Mouse (Mus musculus): Measurements from ENCODE around the gene Cwc22. TPM values are rescaled to one million over a fixed set of nuclear protein-coding genes. Genes with fewer than 3 reads are reported as not detected.

Cwc22 gene
- polyA plus RNA-seq (2014; fragmentation: Nextera tagmentation; extraction: Ambion mirVana): 21.7 and 25.1 TPM in 2 replicates

DNA sequence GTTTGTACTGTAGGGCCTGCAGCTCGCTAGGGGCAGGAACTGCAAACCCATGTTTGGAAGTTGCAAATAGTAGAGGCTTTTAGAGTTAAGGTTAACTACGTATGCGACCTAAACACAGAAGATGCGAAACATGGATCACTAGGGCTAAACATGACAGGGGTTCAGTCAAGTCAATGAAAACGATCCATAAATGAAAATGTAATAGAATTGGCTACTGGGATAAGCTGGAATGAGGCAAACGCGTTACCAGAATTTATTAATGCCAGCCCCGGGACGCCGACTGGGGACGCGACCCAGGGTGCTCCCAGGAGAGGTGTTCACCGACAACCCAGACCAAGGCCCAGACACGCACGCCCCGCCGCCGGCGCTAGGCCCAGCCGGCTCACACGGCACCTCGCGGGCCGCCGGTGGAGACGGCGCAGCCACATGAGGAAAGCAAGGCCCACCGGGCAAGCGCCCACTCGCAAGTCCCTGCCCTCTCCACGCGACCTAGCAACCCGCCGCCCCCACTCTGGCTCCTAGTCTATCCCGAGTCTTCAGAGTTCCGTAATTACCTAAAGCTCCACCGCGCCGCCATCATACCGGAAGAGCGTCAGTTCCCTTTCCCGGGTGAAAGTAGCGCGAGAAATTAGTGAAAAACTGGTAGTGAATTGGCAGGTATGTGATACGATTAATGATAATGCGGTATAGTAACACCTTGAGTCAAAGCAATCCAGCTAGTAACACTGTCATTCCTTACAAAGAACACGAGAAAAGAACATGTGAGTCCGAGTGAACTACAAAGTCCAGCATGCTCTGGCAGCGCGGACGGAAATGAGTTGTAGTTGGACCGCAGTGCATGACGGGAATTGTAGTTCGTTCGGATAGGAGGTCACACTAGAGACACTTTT, at the start of gene Cwc22:
Gene Cwc22, minus strand, starts transcription at position 780 of the 890 bp plus-strand sequence.
- DNase-seq (ENCODE audit: low spot score) (peak; percentile 97), ATAC-seq (peak; percentile 96)
- Histone ChIP-seq H3K4me1 (ENCODE audit: control insufficient read depth, insufficient read depth, low read length) (peaks cover 9% of the 10 kb centered on the region; the same call in 1 of the 2 replicates), H3K4me3 (ENCODE audit: low read depth, low read length) (peak within 1 kb of the TSS; percentile 68), H3K27ac (ENCODE audit: low read depth, low read length) (peak within 1 kb of the TSS; percentile 14; the same call in 1 of the 2 replicates), H3K27me3 (replicated peaks; ENCODE audit: control insufficient read depth, insufficient read depth, low read length) (no peaks in the 10 kb centered on the region), H3K4me2 (ENCODE audit: low read length) (peak within 1 kb of the TSS; percentile 85), H3K9me3 (replicated peaks; ENCODE audit: control insufficient read depth, low read length) (no peaks in the 10 kb centered on the region), H3K36me3 (ENCODE audit: control insufficient read depth, insufficient read depth, low read length) (no peaks in the 10 kb centered on the region), H3K9ac (ENCODE audit: low read length) (peak within 1 kb of the TSS; percentile 85)
- WGBS: under 1% methylated on average over 55 of the region's 55 CpGs

DNA sequence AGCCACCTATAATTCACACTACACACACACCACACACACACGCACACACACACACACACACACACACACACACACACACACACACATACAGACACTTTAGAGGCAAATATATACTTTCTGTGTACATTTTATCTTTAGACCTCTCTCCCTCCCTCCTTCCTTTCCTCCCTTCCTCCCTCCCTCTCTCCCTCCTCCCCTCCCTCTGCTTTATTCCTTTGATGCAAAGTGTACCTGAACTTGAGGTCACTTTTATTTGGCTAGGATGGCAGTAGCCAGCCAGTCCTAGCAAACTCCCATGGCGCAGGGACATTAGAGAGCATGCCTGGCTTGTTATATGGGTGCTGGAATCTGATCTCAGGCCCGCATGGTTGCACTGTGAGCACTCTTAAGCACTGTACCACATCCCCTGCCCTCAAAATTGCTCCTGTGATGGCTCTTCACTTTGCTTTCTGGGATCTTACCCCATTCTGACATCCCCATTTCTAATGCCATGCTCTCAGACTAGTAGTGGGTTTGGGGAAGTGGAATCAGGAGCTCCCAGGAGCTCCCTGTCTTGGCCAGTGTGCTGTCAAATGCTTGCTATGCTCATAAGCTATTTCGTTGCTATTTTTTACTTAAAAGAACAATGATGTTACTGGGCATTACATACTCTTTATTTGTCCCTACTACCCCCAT, 47.7 kb upstream of the Cwc22 start:
- no peak for DNase-seq (ENCODE audit: low spot score)
- 82% methylated on average over 4 of the region's 4 CpGs for WGBS
- H3K27ac ChIP-seq (ENCODE audit: low read depth, low read length): no peak overlapping the region
- no peaks in the 10 kb centered on the region for H3K36me3 ChIP-seq (ENCODE audit: control insufficient read depth, insufficient read depth, low read length)
- H3K9ac ChIP-seq (ENCODE audit: low read length): no peak overlapping the region
- no peaks in the 10 kb centered on the region for H3K27me3 ChIP-seq (replicated peaks; ENCODE audit: control insufficient read depth, insufficient read depth, low read length)
- ATAC-seq: no peak
- no peak overlapping the region for H3K4me2 ChIP-seq (ENCODE audit: low read length)
- H3K9me3 ChIP-seq (replicated peaks; ENCODE audit: control insufficient read depth, low read length): no peaks in the 10 kb centered on the region
- H3K4me3 ChIP-seq (ENCODE audit: low read depth, low read length): no peak overlapping the region
- H3K4me1 ChIP-seq (ENCODE audit: control insufficient read depth, insufficient read depth, low read length): no peaks in the 10 kb centered on the region

DNA sequence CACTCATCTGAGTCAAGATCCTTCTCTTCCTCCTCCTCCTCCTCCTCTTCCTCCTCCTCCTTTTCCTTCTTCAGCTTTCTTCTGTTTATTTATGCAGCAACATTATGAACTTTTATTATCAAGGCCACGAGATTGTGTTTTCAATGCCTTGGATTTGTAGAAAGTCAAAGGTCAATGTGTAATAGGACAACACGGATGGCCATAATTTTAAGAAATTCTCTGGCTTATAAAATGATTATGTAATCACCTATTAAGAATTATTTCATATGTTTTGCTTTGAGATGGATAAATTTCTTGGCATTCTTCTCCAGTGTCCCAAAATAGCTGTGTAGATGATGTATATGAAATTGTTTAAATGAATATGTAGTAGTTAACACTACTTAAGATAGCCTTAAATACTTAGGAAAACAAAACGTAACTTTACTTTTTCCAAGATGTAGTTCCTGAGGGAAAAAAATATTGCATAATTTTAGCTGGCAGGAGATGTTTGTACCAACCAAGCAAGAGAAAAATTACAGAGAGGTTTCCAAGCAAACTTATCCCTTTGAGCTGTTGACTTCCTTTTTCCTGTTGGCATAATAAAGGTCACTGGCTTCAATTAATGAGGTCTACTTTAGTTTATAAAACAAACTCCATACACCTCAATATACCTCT, 46.9 kb upstream of the Cwc22 start:
- no peak for DNase-seq (ENCODE audit: low spot score)
- no peak overlapping the region for H3K4me3 ChIP-seq (ENCODE audit: low read depth, low read length)
- H3K27ac ChIP-seq (ENCODE audit: low read depth, low read length): no peak overlapping the region
- no peak overlapping the region for H3K9ac ChIP-seq (ENCODE audit: low read length)
- no peaks in the 10 kb centered on the region for H3K9me3 ChIP-seq (replicated peaks; ENCODE audit: control insufficient read depth, low read length)
- ATAC-seq: no peak
- no peak overlapping the region for H3K4me2 ChIP-seq (ENCODE audit: low read length)
- no peaks in the 10 kb centered on the region for H3K27me3 ChIP-seq (replicated peaks; ENCODE audit: control insufficient read depth, insufficient read depth, low read length)
- 89% methylated on average over 3 of the region's 3 CpGs for WGBS
- H3K36me3 ChIP-seq (ENCODE audit: control insufficient read depth, insufficient read depth, low read length): no peaks in the 10 kb centered on the region
- H3K4me1 ChIP-seq (ENCODE audit: control insufficient read depth, insufficient read depth, low read length): no peaks in the 10 kb centered on the region

DNA sequence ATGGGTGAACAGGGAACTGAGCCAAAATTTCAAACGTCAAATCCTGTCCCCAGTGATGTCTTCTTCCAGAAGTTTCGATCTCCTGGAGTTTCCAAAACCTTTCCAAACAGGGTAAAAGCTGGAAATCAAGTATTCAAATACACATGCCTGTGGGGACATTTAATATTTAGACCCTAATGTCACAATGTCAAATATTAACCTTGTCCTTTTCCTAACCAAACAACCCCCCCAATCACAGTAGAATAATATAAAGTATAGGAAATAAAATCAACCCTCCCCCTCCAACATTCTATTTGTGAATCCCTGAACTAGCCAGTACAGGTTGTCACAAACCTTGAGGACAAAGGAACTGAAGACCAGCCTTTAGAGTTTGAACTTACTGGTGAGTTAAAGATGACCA, 44.6 kb upstream of the Cwc22 start:
- H3K4me1 ChIP-seq (ENCODE audit: control insufficient read depth, insufficient read depth, low read length): no peaks in the 10 kb centered on the region
- no peak for DNase-seq (ENCODE audit: low spot score)
- H3K27me3 ChIP-seq (replicated peaks; ENCODE audit: control insufficient read depth, insufficient read depth, low read length): no peaks in the 10 kb centered on the region
- no peak overlapping the region for H3K9ac ChIP-seq (ENCODE audit: low read length)
- H3K4me3 ChIP-seq (ENCODE audit: low read depth, low read length): no peak overlapping the region
- no peak for ATAC-seq
- no peak overlapping the region for H3K27ac ChIP-seq (ENCODE audit: low read depth, low read length)
- H3K36me3 ChIP-seq (ENCODE audit: control insufficient read depth, insufficient read depth, low read length): no peaks in the 10 kb centered on the region
- no peak overlapping the region for H3K4me2 ChIP-seq (ENCODE audit: low read length)
- WGBS: 68% methylated on average over 2 of the region's 2 CpGs
- H3K9me3 ChIP-seq (replicated peaks; ENCODE audit: control insufficient read depth, low read length): no peaks in the 10 kb centered on the region

DNA sequence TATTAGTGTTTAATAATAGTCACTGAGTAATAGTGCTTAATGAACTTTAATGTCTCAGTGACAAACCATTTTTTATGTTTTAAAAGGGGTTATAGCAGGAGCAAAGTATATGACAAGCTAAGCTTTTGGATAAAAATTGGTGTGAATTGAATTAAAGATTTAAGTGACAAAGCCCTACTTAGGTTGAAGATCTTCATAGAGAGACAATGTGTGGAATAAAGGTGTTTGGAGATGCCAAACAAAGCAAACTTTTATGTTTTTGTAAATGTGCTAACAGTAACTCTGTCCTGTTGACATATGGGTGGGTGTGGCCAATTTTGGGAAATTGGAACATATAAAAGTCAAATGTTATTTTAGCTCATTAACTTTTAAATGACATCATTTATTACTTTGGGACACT, 43.9 kb upstream of the Cwc22 start:
- H3K27ac ChIP-seq (ENCODE audit: low read depth, low read length): no peak overlapping the region
- H3K9ac ChIP-seq (ENCODE audit: low read length): no peak overlapping the region
- DNase-seq (ENCODE audit: low spot score) (no peak), ATAC-seq (no peak)
- H3K4me2 ChIP-seq (ENCODE audit: low read length): no peak overlapping the region
- H3K36me3 ChIP-seq (ENCODE audit: control insufficient read depth, insufficient read depth, low read length): no peaks in the 10 kb centered on the region
- no peaks in the 10 kb centered on the region for H3K4me1 ChIP-seq (ENCODE audit: control insufficient read depth, insufficient read depth, low read length)
- no peaks in the 10 kb centered on the region for H3K27me3 ChIP-seq (replicated peaks; ENCODE audit: control insufficient read depth, insufficient read depth, low read length)
- H3K4me3 ChIP-seq (ENCODE audit: low read depth, low read length): no peak overlapping the region
- no peaks in the 10 kb centered on the region for H3K9me3 ChIP-seq (replicated peaks; ENCODE audit: control insufficient read depth, low read length)

DNA sequence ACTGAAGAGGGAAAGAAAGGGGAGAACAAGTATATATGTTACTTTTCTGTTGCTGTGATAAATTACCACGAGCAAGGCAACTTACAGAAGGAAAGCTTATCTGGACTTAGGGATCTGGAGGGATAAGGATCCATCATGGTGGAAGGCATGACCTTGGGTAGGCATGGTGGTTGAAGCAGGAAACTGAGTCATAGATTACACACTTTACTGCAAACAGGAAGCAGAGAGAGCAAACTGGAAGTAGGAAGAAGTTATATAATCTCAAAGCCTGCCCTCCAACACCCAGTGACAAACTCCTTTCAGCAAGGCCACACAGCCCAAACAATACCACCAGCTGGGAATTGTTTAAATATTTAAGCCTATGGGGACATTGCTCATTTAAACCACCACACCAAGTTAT, 43.2 kb upstream of the Cwc22 start:
- ATAC-seq: no peak
- 71% methylated on average over 1 of the region's 1 CpGs for WGBS
- Histone ChIP-seq H3K9me3 (replicated peaks; ENCODE audit: control insufficient read depth, low read length) (no peaks in the 10 kb centered on the region), H3K4me1 (ENCODE audit: control insufficient read depth, insufficient read depth, low read length) (no peaks in the 10 kb centered on the region), H3K27me3 (replicated peaks; ENCODE audit: control insufficient read depth, insufficient read depth, low read length) (no peaks in the 10 kb centered on the region), H3K4me3 (ENCODE audit: low read depth, low read length) (no peak overlapping the region), H3K4me2 (ENCODE audit: low read length) (no peak overlapping the region), H3K27ac (ENCODE audit: low read depth, low read length) (no peak overlapping the region), H3K9ac (ENCODE audit: low read length) (no peak overlapping the region), H3K36me3 (ENCODE audit: control insufficient read depth, insufficient read depth, low read length) (no peaks in the 10 kb centered on the region)
- DNase-seq (ENCODE audit: low spot score): no peak

DNA sequence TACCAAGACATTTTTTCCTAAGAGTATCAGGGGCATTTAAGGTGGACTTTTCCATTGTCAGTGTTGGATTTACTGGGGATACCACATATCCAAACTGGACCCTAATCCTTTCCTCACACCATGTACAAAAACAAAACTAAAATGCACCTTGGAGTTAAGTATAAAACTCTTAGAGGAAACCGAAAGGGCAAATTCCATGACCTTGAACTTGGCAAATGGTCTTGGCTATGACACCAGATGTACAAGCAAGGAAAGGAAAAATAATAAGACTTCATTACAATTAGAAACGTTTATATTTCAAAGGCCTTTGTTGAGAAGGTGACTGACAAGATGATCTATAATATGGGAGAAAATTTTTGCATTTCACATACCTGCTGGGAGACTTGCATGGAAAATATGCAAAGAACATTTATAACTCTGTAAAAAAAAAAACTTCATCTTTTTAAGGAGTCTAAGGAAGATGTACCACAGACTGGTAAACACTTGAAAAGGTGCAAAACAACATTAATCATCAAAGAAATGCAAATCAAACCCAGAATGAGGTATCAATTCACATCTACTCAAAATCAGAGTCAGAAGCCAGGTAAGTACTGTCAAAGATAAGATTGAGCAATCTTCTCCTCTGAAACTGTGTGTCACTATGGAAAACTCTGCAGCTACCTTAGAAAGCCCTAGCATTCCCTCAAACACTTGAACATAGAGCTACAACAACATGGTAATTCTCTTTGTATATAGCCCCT, 40.0 kb upstream of the Cwc22 start:
- DNase-seq (ENCODE audit: low spot score) (no peak), ATAC-seq (no peak)
- no peaks in the 10 kb centered on the region for H3K4me1 ChIP-seq (ENCODE audit: control insufficient read depth, insufficient read depth, low read length)
- no peak overlapping the region for H3K4me3 ChIP-seq (ENCODE audit: low read depth, low read length)
- no peak overlapping the region for H3K9ac ChIP-seq (ENCODE audit: low read length)
- H3K27me3 ChIP-seq (replicated peaks; ENCODE audit: control insufficient read depth, insufficient read depth, low read length): no peaks in the 10 kb centered on the region
- 82% methylated on average over 2 of the region's 2 CpGs for WGBS
- no peak overlapping the region for H3K27ac ChIP-seq (ENCODE audit: low read depth, low read length)
- H3K36me3 ChIP-seq (ENCODE audit: control insufficient read depth, insufficient read depth, low read length): no peaks in the 10 kb centered on the region
- H3K9me3 ChIP-seq (replicated peaks; ENCODE audit: control insufficient read depth, low read length): no peaks in the 10 kb centered on the region
- no peak overlapping the region for H3K4me2 ChIP-seq (ENCODE audit: low read length)

DNA sequence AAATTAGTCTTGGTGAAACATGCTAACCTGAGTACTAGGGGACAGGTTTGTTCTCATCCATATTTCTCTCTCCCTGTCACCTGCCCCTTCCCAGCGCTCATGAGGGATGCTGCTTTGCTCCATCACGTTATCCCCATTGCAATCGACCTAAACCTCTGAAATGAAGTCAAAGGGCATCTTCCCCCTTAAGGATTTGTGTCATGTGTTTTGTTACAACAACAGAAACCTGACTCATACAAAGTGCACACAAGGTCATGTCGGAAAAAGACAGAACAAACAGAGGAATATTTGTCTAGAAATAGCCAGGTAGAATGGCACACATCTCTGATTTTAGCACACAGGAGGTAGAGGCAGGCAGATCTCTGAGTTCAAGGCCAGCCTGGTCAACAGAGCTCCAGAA, 38.0 kb upstream of the Cwc22 start:
- Histone ChIP-seq H3K9ac (ENCODE audit: low read length) (no peak overlapping the region), H3K9me3 (replicated peaks; ENCODE audit: control insufficient read depth, low read length) (no peaks in the 10 kb centered on the region), H3K4me3 (ENCODE audit: low read depth, low read length) (no peak overlapping the region), H3K36me3 (ENCODE audit: control insufficient read depth, insufficient read depth, low read length) (no peaks in the 10 kb centered on the region), H3K4me2 (ENCODE audit: low read length) (no peak overlapping the region), H3K4me1 (ENCODE audit: control insufficient read depth, insufficient read depth, low read length) (no peaks in the 10 kb centered on the region), H3K27me3 (replicated peaks; ENCODE audit: control insufficient read depth, insufficient read depth, low read length) (no peaks in the 10 kb centered on the region), H3K27ac (ENCODE audit: low read depth, low read length) (no peak overlapping the region)
- no peak for DNase-seq (ENCODE audit: low spot score)
- ATAC-seq: no peak
- WGBS: 87% methylated on average over 4 of the region's 4 CpGs

Measured in forebrain, embryonic 14.5 days (tissue).